Mouse (Mus musculus) forebrain, embryonic 10.5 days (tissue): ENCODE data around the gene Kcnt2. TPM values are rescaled to one million over a fixed set of nuclear protein-coding genes. Genes with fewer than 3 reads are reported as not detected.

Experiments used
- DNase-seq: peaks from one replicate; pipeline ENCODE4 v3.0.0-alpha.2; 2017; ENCODE audit warnings: low spot score; ENCODE audit errors: extremely low spot score
- H3K27ac ChIP-seq: fragments of 300-500 bp; sonication (generic); 2 replicates; pipeline ENCODE4 v1.5.1; 2016; ENCODE audit warnings: mild to moderate bottlenecking
- H3K27me3 ChIP-seq: fragments of 300-500 bp; sonication (generic); 2 replicates; pipeline ENCODE4 v1.6.1; 2016; ENCODE audit warnings: mild to moderate bottlenecking; ENCODE audit not compliant: poor library complexity, severe bottlenecking
- H3K36me3 ChIP-seq: fragments of 300-500 bp; sonication (generic); replicated peaks from 2 replicates; pipeline ENCODE4 v1.6.1; 2016; ENCODE audit warnings: mild to moderate bottlenecking, moderate library complexity
- H3K4me1 ChIP-seq: fragments of 300-500 bp; sonication (generic); 2 replicates; pipeline ENCODE4 v1.6.1; 2016
- H3K4me3 ChIP-seq: fragments of 300-500 bp; sonication (generic); 2 replicates; pipeline ENCODE4 v1.5.1; 2016; ENCODE audit warnings: mild to moderate bottlenecking, moderate library complexity
- H3K9me3 ChIP-seq: fragments of 300-500 bp; sonication (generic); 2 replicates; pipeline ENCODE4 v1.6.1; 2016; ENCODE audit warnings: mild to moderate bottlenecking, moderate library complexity
- WGBS: fragments of 180-500 bp; shearing (Covaris S2); methylation state at CpG from one replicate; pipeline ENCODE4 v1.1.7; 2016; 5-methylcytosine and 5-hydroxymethylcytosine counted together
- polyA plus RNA-seq: library from polyadenylated mRNA; unstranded; fragments of >200 nt; fragmentation: Nextera tagmentation; extraction: Ambion mirVana; gene quantifications from 2 replicates; pipeline ENCODE4 v1.2.1, GENCODE M21; 2016

Gene Kcnt2
- polyA plus RNA-seq, 1 experiment from 2014 or later, result 1.1 TPM

DNA sequence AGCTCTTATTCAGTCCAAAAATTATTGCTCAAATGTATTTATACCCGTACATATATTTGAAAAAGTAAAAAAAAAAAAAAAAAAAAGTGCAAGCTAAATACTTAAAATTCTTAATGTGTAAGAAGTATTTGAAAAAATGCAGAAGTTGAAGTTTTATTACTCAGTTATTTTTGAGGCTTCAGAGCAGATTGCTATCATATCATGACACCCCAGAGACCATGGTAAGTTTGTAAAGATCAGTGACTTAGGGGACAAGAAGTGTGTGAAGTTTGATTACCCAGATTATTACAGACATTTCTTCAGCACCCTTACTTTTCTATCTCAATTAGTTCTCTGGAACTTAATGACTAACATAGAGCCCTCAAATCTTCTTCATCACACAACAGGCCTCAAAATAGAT, 58.3 kb downstream of the Kcnt2 start:
- Histone ChIP-seq H3K4me1 (no peaks in the 10 kb centered on the region), H3K4me3 (no peak overlapping the region), H3K27me3 (no peaks in the 10 kb centered on the region), H3K36me3 (peaks cover 4% of the 10 kb centered on the region; the same call in 1 of the 2 replicates), H3K9me3 (peaks cover 6% of the 10 kb centered on the region; the same call in 1 of the 2 replicates), H3K27ac (no peak overlapping the region)
- 91% methylated on average over 1 of the region's 1 CpGs for WGBS
- no peak for DNase-seq

DNA sequence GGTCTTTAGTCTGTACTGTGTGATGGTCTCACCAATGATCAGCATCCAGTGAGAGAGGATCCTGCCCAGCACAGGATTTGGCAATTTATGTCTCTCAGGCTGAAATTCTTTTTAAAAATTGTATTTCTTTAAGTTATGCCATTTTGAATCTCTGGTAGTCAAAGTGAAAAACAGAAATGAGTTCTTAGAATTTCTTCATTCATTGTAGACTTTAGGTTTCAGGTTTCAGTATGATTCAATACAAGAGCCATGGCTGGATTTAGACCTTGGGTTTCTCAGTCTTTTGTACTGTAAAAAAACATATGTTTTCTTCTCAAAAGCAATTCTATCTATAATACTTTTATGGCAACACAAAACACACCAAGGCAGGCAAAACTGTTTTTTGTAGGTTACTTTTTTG, 59.4 kb downstream of the Kcnt2 start:
- Histone ChIP-seq H3K27ac (no peak overlapping the region), H3K36me3 (peaks cover 4% of the 10 kb centered on the region; the same call in 1 of the 2 replicates), H3K4me1 (no peaks in the 10 kb centered on the region), H3K9me3 (peaks cover 6% of the 10 kb centered on the region; the same call in 1 of the 2 replicates), H3K27me3 (no peaks in the 10 kb centered on the region), H3K4me3 (no peak overlapping the region)
- DNase-seq, result no peak

- Histone ChIP-seq H3K4me3 (no peak overlapping the region), H3K4me1 (no peaks in the 10 kb centered on the region), H3K36me3 (peaks cover 4% of the 10 kb centered on the region; the same call in 1 of the 2 replicates), H3K27me3 (no peaks in the 10 kb centered on the region), H3K27ac (no peak overlapping the region), H3K9me3 (peaks cover 6% of the 10 kb centered on the region; the same call in 1 of the 2 replicates)
- no peak for DNase-seq
- WGBS, result 90% methylated on average over 2 of the region's 2 CpGs
Measured at GRCm38 (mm10) chr1:140306339-140306738, 60.4 kb downstream of the Kcnt2 start.

- WGBS, result 94% methylated on average over 2 of the region's 2 CpGs
- H3K27me3 ChIP-seq, result no peaks in the 10 kb centered on the region
- H3K36me3 ChIP-seq, result no peaks in the 10 kb centered on the region
- H3K4me3 ChIP-seq, result no peak overlapping the region
- no peaks in the 10 kb centered on the region for H3K9me3 ChIP-seq
- no peaks in the 10 kb centered on the region for H3K4me1 ChIP-seq
- no peak for DNase-seq
- no peak overlapping the region for H3K27ac ChIP-seq
Measured at GRCm38 (mm10) chr1:140310739-140311138, 64.8 kb downstream of the Kcnt2 start.

GRCm38 (mm10) chr1:140325088-140325487, 79.1 kb downstream of the Kcnt2 start:
- DNase-seq, result no peak

GRCm38 (mm10) chr1:140326709-140327108, 80.8 kb downstream of the Kcnt2 start:
- Histone ChIP-seq H3K4me3 (no peak overlapping the region), H3K4me1 (no peaks in the 10 kb centered on the region), H3K9me3 (no peaks in the 10 kb centered on the region), H3K36me3 (no peaks in the 10 kb centered on the region), H3K27ac (no peak overlapping the region), H3K27me3 (no peaks in the 10 kb centered on the region)
- no peak for DNase-seq
- 88% methylated on average over 3 of the region's 3 CpGs for WGBS

More at GRCm38 (mm10) chr1:140325088-140325487, 79.1 kb downstream of the Kcnt2 start:
- no peak overlapping the region for H3K4me3 ChIP-seq
- H3K4me1 ChIP-seq, result no peaks in the 10 kb centered on the region
- H3K27ac ChIP-seq, result no peak overlapping the region
- no peaks in the 10 kb centered on the region for H3K27me3 ChIP-seq
- H3K36me3 ChIP-seq, result no peaks in the 10 kb centered on the region
- 92% methylated on average over 3 of the region's 3 CpGs for WGBS
- no peaks in the 10 kb centered on the region for H3K9me3 ChIP-seq

- DNase-seq, result no peak
- Histone ChIP-seq H3K9me3 (no peaks in the 10 kb centered on the region), H3K27me3 (no peaks in the 10 kb centered on the region), H3K36me3 (no peaks in the 10 kb centered on the region), H3K27ac (no peak overlapping the region), H3K4me1 (no peaks in the 10 kb centered on the region), H3K4me3 (no peak overlapping the region)
- 80% methylated on average over 3 of the region's 3 CpGs for WGBS
Measured at GRCm38 (mm10) chr1:140333702-140334101, 87.7 kb downstream of the Kcnt2 start.

- no peak for DNase-seq
Measured at GRCm38 (mm10) chr1:140338417-140338816, 92.5 kb downstream of the Kcnt2 start.

GRCm38 (mm10) chr1:140339368-140339767, 93.4 kb downstream of the Kcnt2 start:
- H3K9me3 ChIP-seq, result no peaks in the 10 kb centered on the region

More at GRCm38 (mm10) chr1:140338417-140338816, 92.5 kb downstream of the Kcnt2 start:
- Histone ChIP-seq H3K4me1 (no peaks in the 10 kb centered on the region), H3K36me3 (no peaks in the 10 kb centered on the region), H3K9me3 (no peaks in the 10 kb centered on the region), H3K4me3 (no peak overlapping the region), H3K27ac (no peak overlapping the region), H3K27me3 (no peaks in the 10 kb centered on the region)

DNA sequence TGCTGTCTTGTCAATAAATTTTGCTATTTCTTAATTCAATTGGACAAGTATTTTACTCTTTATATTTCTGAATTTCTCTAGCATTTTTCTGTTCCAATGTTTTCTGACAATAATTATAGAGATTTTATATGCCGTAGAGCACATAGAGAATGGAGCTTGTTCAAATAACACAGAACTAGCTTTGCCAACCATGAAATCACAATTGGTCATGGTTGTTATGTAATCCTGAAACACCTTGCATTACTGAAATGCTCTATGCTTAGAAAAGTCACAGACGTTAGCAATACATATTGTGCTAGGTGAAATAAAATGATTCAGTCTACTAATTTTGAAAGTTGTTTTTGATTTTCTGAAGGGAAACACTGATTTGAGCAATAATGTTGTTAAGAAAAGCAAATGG, 118.8 kb downstream of the Kcnt2 start:
- 60% methylated on average over 2 of the region's 2 CpGs for WGBS
- DNase-seq, result no peak
- H3K36me3 ChIP-seq, result no peaks in the 10 kb centered on the region

More at GRCm38 (mm10) chr1:140339368-140339767, 93.4 kb downstream of the Kcnt2 start:
- WGBS, result 84% methylated on average over 4 of the region's 4 CpGs
- Histone ChIP-seq H3K27me3 (no peaks in the 10 kb centered on the region), H3K27ac (no peak overlapping the region), H3K4me3 (no peak overlapping the region), H3K4me1 (no peaks in the 10 kb centered on the region), H3K36me3 (no peaks in the 10 kb centered on the region)
- DNase-seq, result no peak

GRCm38 (mm10) chr1:140373532-140373931, 127.6 kb downstream of the Kcnt2 start:
- Histone ChIP-seq H3K9me3 (no peaks in the 10 kb centered on the region), H3K4me1 (no peaks in the 10 kb centered on the region)
- 73% methylated on average over 1 of the region's 1 CpGs for WGBS

More for the DNA sequence above, 118.8 kb downstream of the Kcnt2 start:
- H3K4me1 ChIP-seq, result no peaks in the 10 kb centered on the region
- no peak overlapping the region for H3K27ac ChIP-seq
- H3K9me3 ChIP-seq, result no peaks in the 10 kb centered on the region
- no peak overlapping the region for H3K4me3 ChIP-seq
- H3K27me3 ChIP-seq, result no peaks in the 10 kb centered on the region

GRCm38 (mm10) chr1:140378791-140379190, 132.8 kb downstream of the Kcnt2 start:
- 79% methylated on average over 2 of the region's 2 CpGs for WGBS
- H3K4me3 ChIP-seq, result no peak overlapping the region
- H3K36me3 ChIP-seq, result no peaks in the 10 kb centered on the region
- H3K4me1 ChIP-seq, result peaks cover 4% of the 10 kb centered on the region; the same call in 1 of the 2 replicates
- H3K27me3 ChIP-seq, result no peaks in the 10 kb centered on the region
- H3K9me3 ChIP-seq, result no peaks in the 10 kb centered on the region
- H3K27ac ChIP-seq, result no peak overlapping the region
- DNase-seq, result no peak

More at GRCm38 (mm10) chr1:140373532-140373931, 127.6 kb downstream of the Kcnt2 start:
- Histone ChIP-seq H3K4me3 (no peak overlapping the region), H3K27ac (no peak overlapping the region), H3K27me3 (no peaks in the 10 kb centered on the region), H3K36me3 (no peaks in the 10 kb centered on the region)
- DNase-seq, result no peak

DNA sequence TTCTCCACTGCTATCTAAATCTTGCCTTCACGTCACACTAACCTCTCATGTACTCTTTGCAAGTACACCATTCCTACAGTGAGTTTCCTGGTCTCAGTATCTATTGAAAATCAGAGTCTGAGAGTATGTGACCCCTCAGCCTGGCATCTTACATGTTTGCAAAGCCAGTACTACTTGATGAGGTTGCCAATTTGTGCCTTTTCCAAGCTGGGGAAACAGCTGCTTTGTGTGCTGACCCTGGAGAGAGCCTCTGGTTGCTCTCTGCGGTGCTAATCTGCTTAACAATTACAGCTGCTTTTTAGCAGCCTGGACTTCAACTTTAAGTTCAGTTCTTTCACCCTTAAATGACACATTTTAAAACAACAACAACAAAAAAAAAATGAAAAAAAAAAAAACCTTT, 133.6 kb downstream of the Kcnt2 start:
- no peak for DNase-seq
- Histone ChIP-seq H3K4me1 (peaks cover 4% of the 10 kb centered on the region; the same call in 1 of the 2 replicates), H3K4me3 (no peak overlapping the region), H3K27me3 (no peaks in the 10 kb centered on the region), H3K27ac (no peak overlapping the region), H3K36me3 (no peaks in the 10 kb centered on the region), H3K9me3 (no peaks in the 10 kb centered on the region)
- WGBS, result 51% methylated on average over 2 of the region's 2 CpGs

DNA sequence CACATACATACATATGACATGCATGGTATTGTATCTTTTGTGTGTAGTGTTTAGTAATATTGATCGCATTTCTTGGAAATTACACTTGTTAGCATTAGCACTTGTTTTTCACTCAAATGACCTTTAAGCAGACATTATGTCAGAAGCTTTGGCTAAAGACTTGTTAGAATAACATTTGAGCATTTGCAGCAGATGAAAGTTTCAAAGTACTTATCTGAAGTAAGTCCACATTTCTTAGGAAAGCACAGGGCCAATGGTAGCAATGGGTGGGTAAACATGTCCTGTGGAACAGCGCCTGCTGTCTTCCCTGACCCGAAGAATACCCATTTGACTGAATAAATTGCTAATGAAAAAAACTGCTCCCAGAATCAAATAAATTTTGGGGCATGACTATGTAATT, 135.1 kb downstream of the Kcnt2 start:
- WGBS, result 95% methylated on average over 3 of the region's 3 CpGs
- Histone ChIP-seq H3K4me1 (peaks cover 4% of the 10 kb centered on the region; the same call in 1 of the 2 replicates), H3K27me3 (no peaks in the 10 kb centered on the region), H3K36me3 (no peaks in the 10 kb centered on the region), H3K4me3 (no peak overlapping the region), H3K27ac (no peak overlapping the region), H3K9me3 (no peaks in the 10 kb centered on the region)
- DNase-seq, result no peak
